Mouse (Mus musculus): ENCODE results near the gene Krtcap3.

The Krtcap3 gene

GRCm38 (mm10) chr5:31298486-31298885 lies 47.0 kb downstream of the Krtcap3 start:
- DNase-seq (ENCODE audit: low spot score in 2 of 2) = no peak

DNA sequence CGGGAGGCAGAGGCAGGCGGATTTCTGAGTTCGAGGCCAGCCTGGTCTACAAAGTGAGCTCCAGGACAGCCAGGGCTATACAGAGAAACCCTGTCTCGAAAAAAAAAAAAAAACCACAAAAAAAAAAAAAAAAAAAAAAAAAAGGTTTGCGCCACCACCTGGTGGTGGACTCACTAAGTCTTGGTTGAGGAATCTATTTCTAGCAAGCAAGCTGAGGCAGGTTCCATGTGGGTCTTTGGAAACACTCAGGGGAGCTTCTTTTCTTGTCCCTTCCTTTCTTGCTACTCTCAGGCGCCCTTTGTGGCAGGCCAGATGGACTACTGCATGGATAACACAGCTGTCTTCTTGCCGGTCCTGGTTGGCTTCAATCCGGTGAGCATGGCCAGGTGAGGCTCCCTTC lies 50.4 kb downstream of the Krtcap3 start:
- DNase-seq (ENCODE audit: low spot score in 2 of 2) = no peak
